Mouse (Mus musculus) olfactory bulb, adult 2 months (tissue): Measurements from ENCODE around the gene Osbpl6. TPM values are rescaled to one million over a fixed set of nuclear protein-coding genes. Genes with fewer than 3 reads are reported as not detected.

Experiments
- H3K27ac ChIP-seq: fragments of 200-500 bp; 2 replicates; pipeline ENCODE4 v1.5.1; 2012; ENCODE audit warnings: low read depth, low read length; ENCODE audit not compliant: insufficient read depth
- H3K4me1 ChIP-seq: fragments of 200-500 bp; 2 replicates; pipeline ENCODE4 v1.6.1; 2012; ENCODE audit warnings: low read length; ENCODE audit not compliant: control insufficient read depth, insufficient read depth
- H3K4me3 ChIP-seq: fragments of 200-500 bp; 2 replicates; pipeline ENCODE4 v1.5.1; 2012; ENCODE audit warnings: mild to moderate bottlenecking, low read depth, low read length, moderate library complexity; ENCODE audit not compliant: insufficient read depth
- CTCF ChIP-seq: fragments of 200-500 bp; IDR thresholded peaks from 2 replicates; pipeline ENCODE4 v1.5.1; 2012; ENCODE audit warnings: low read depth, mild to moderate bottlenecking, low read length, moderate library complexity; ENCODE audit not compliant: insufficient read depth
- POLR2A ChIP-seq: fragments of 200-500 bp; IDR thresholded peaks from 2 replicates; pipeline ENCODE4 v1.6.1; 2012; ENCODE audit warnings: mild to moderate bottlenecking, low read depth, low read length, moderate library complexity; ENCODE audit not compliant: insufficient read depth
- WGBS: fragments of 180-500 bp; shearing (Covaris S2); methylation state at CpG from one replicate; pipeline ENCODE4 v1.1.7; 2018; 5-methylcytosine and 5-hydroxymethylcytosine counted together
- polyA plus RNA-seq: library from polyadenylated mRNA; stranded (reverse); fragments of >200 nt; gene quantifications from 2 replicates; pipeline ENCODE4 v1.2.4, GENCODE M21; 2012; ENCODE audit warnings: low replicate concordance; ENCODE audit not compliant: missing spikeins, insufficient read depth, insufficient read length

Gene Osbpl6
- polyA plus RNA-seq, 1 experiment, result not detected

DNA sequence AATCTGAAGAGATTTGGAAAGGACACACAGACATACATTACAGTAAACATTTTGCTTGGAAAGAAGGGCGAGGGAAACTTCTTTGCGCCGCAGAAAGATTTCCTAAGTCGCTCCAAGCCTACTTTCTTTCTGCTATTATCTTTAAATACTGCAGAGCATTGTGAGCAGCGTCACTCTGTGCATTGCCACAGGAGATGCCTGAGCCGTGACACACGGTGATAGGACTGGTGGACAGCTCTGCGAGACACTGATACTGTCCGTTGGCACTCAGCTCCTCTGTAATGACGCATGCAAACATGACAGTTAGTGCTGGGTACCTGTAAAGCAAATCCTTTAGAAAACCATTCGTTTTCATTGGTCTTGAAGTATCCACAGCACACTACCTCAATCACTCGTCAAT lies 224.0 kb downstream of the Osbpl6 start:
- Histone ChIP-seq H3K4me3 (no peak overlapping the region), H3K27ac (no peak overlapping the region), H3K4me1 (no peaks in the 10 kb centered on the region)
- WGBS, result 98% methylated on average over 12 of the region's 12 CpGs
- no peak for TF ChIP-seq CTCF
- no peak for TF ChIP-seq POLR2A

DNA sequence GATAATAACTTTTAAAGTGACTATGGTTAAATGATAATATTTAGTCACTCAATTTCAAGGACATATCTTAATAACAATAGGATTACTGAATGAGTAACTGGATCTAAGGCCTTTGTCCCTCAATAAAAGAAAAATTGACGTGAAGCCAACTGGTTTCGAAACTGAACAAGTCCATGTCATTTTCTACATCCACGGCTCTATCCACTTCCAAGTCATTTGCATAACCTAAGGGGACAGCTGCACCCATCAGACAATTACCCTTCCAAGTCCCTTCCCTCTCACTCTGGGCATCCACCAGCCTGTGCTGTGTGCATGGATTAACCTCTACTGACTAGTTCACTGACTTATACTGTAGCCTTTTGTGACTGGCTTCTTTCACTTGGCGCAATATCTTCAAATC lies 225.3 kb downstream of the Osbpl6 start:
- TF ChIP-seq POLR2A (no peak), CTCF (no peak)
- Histone ChIP-seq H3K4me1 (no peaks in the 10 kb centered on the region), H3K27ac (no peak overlapping the region), H3K4me3 (no peak overlapping the region)
- 67% methylated on average over 4 of the region's 4 CpGs for WGBS

DNA sequence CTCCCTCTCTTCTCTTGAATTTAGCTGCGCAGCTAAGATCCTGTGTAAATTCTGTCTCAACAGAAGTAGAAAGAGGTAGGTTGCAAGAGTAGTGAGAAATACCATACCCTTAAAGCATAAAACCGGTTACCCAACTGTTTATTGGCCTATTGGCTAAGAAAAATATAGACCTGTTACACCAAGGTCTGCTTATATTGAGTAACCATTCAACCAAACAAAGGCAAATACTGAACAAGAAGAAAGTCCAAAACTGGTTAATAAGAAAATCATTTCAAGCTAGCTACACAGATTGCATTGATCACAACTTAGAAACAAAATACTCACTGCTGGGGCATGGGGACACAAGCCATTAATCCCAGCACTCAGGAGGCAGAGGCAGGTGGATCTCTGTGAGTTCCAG lies 233.3 kb downstream of the Osbpl6 start:
- TF ChIP-seq CTCF, result no peak
- no peak for TF ChIP-seq POLR2A
- H3K4me3 ChIP-seq, result no peak overlapping the region
- H3K4me1 ChIP-seq, result no peaks in the 10 kb centered on the region
- WGBS, result 96% methylated on average over 2 of the region's 2 CpGs
- no peak overlapping the region for H3K27ac ChIP-seq

DNA sequence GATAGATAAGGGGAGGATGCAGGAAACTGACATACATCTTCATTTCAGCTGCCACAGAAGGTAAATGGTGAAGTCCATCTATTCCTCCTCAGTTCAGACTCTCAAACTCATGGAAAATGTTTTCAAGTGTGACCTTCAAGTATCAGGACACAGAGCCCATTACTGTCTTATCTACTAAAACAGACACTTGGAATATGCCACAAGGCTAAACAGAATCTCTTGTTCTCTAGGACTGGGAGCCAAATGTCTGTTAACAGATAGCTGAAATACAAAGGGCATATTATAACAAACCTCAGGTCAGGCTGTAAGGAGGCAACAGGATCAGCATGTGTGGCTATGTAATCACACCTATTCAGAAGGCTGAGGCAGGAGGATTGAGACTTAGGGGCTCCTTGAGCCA lies 237.5 kb downstream of the Osbpl6 start:
- Histone ChIP-seq H3K4me1 (peaks cover 2% of the 10 kb centered on the region), H3K27ac (no peak overlapping the region), H3K4me3 (no peak overlapping the region)
- no peak for TF ChIP-seq CTCF
- no peak for TF ChIP-seq POLR2A

DNA sequence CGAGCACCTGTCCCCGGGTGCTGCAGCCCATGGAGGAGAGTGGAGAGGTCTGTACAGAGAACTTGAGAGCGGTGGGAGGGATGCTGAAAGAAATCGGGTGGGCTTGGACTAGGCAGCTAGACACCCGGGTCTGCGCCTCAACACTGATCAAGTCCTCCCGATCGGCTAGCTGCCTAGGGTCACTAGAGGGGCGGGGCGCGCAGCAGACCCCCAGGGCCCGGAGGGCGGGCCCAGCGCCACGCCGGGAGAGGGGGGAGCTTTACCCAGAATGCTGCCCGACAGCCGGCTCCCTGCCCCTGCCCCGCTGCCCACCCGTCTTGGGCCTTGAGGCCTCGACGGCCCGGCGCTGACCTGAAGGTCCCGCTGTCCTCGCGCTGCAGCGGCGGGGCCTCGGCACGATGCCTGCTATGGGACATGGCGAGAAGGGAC lies 241.1 kb downstream of the Osbpl6 start:
- Histone ChIP-seq H3K27ac (no peak overlapping the region), H3K4me3 (peak overlapping the region; percentile 63), H3K4me1 (peaks cover 2% of the 10 kb centered on the region)
- under 1% methylated on average over 31 of the region's 32 CpGs for WGBS
- TF ChIP-seq POLR2A, result no peak
- TF ChIP-seq CTCF, result no peak

DNA sequence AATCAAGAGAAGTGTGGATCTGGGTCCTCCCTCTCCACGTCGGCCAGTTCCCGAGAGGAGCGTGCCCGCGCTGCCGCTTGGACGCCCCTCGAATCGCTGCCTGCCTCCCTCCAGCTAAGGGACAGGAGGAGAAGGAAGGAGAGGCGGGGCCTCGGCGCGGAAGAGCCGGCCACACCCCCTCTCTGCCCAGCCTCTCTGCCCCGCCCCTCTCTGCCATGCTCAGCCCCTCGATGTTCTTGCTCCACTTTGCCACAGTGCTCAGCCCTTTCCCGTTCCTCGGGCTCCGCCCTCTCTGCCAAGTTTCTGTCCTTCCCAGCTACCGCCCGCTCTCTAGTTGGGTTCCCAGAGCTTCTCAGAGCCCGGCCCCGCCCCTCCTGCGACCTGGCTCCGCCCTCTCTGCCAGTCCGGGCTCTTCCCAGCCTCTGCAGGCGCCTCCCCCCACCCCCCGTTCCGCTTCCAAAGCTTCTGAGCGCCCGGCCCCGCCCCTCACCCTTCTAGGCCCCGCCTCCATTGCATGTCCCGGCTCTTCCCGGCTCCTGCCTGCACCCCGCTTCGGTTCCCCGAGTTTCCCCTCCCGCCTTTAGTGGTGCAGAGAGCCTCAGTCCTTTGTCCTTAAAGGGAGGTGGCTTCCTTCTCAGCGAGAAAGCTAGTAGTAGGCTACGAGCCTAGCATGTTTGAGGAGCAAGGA lies 241.7 kb downstream of the Osbpl6 start, which contains the start of the genes Prkra and Pjvk:
Prkra (minus strand) TSS at position 133 of the 688 bp plus-strand sequence.
Pjvk (plus strand) TSS at position 594 of the 688 bp plus-strand sequence.
- Histone ChIP-seq H3K4me1 (peaks cover 2% of the 10 kb centered on the region), H3K27ac (no peak within 1 kb of the TSS), H3K4me3 (peak within 1 kb of the TSS; percentile 63)
- WGBS, result under 1% methylated on average over 41 of the region's 42 CpGs
- TF ChIP-seq CTCF (no peak), POLR2A (no peak; the same call in none of the 2 replicates)

DNA sequence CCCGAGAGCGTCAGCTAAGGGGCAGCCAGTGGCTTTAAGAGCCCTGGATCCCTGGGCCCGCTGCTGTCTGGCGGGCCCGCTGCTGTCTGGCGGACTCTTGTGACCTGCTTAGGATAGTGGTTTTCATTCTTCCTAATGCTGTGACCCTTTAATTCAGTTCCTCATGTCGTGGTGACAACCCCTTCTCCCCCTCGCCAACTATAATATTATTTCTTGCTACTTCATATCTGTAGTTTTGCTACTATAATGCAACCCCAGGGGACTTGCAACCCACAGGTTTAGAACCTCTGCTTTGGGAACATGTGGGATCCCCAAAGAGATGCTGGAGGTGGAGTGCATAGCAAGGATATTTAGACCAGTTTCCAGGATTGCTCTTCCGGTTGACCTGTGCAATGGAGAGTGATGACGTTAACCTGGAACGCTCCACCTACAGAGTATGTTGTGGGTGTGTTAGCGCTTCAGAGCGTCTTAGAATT lies 242.4 kb downstream of the Osbpl6 start:
- Histone ChIP-seq H3K4me3 (peak overlapping the region; percentile 63), H3K4me1 (peaks cover 2% of the 10 kb centered on the region), H3K27ac (no peak overlapping the region)
- WGBS, result 24% methylated on average over 13 of the region's 13 CpGs
- TF ChIP-seq CTCF, result no peak
- TF ChIP-seq POLR2A, result no peak

Other genes starting within 250 kb of the Osbpl6 start
- not detected in 2 replicates for gene Pde11a, start 67.7 kb upstream of the Osbpl6 start, polyA plus RNA-seq
- not detected in 2 replicates for gene Cyct, start 46.1 kb upstream of the Osbpl6 start, polyA plus RNA-seq
- gene Rbm45, start 36.5 kb upstream of the Osbpl6 start, polyA plus RNA-seq, result not detected in 2 replicates
- gene Prkra, start 241.5 kb downstream of the Osbpl6 start, polyA plus RNA-seq, result not detected in 2 replicates
- not detected in 2 replicates for gene Pjvk, start 242.0 kb downstream of the Osbpl6 start, polyA plus RNA-seq